Mouse (Mus musculus) stomach, postnatal 0 days (tissue): ENCODE results near the gene Trim47.

Source experiments
- CTCF ChIP-seq: IDR thresholded peaks from 2 replicates; pipeline ENCODE4 v1.5.1; 2016; ENCODE audit warnings: antibody characterized with exemption, low read depth, mild to moderate bottlenecking, moderate library complexity
- EP300 ChIP-seq: optimal IDR thresholded peaks from 2 replicates; pipeline ENCODE3; 2016; ENCODE audit warnings: antibody characterized with exemption

DNA sequence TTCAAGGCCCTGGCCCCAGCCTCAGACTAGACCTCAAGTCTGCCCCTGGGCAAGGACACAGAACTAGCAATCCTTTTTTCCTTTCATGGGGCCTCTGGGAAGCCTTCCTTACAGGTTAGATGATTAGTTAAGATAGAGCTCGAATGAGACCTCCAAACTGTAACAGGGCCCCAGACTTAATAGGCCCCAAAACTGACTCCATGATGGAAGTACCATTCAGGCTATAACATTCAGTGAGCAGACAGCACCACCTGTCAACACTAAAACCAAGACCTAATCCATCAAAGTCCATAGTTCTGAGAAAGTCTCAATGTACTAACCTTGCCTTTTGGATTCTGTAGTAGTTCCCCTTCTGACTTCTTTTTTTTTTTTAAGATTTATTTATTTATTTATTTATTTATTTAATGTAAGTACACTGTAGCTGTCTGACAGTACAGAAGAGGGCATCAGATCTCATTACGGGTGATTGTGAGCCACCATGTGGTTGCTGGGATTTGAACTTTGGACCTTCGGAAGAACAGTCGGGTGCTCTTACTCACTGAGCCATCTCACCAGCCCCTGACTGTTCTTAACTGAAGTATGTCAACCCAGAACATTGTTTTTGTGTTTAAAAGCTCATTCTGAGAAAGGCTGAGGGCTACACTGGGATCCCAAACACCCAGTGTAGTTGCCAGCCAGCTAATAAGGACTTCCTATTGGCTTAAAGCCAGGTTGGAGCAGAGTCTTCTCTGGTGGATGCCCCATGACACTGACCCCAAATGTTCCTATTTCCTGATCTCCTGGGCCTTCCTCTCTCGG is 43.2 kb upstream of the Trim47 start:
- TF ChIP-seq EP300 (no peak), CTCF (no peak)
